Mouse (Mus musculus) embryonic fibroblast, embryonic 13.5 days (primary cell): Measurements from ENCODE around the gene Rps19. TPM values are rescaled to one million over a fixed set of nuclear protein-coding genes. Genes with fewer than 3 reads are reported as not detected.

Source experiments
- H3K27ac ChIP-seq: 2 replicates; pipeline ENCODE4 v1.5.1; 2012; ENCODE audit warnings: low read length, control low read depth, inconsistent platforms; ENCODE audit not compliant: insufficient read depth
- H3K4me1 ChIP-seq: 2 replicates; pipeline ENCODE4 v1.6.1; 2011; ENCODE audit warnings: low read length; ENCODE audit not compliant: control insufficient read depth, insufficient read depth
- H3K4me3 ChIP-seq: 2 replicates; pipeline ENCODE4 v1.5.1; 2011; ENCODE audit warnings: mild to moderate bottlenecking, control low read depth, low read length; ENCODE audit not compliant: insufficient read depth
- CTCF ChIP-seq: IDR thresholded peaks from 2 replicates; pipeline ENCODE4 v1.5.1; 2011; ENCODE audit warnings: mild to moderate bottlenecking, control low read depth, low read length, moderate library complexity, borderline replicate concordance; ENCODE audit not compliant: insufficient read depth
- POLR2A ChIP-seq: IDR thresholded peaks from 2 replicates; pipeline ENCODE4 v1.6.1; 2011; ENCODE audit warnings: low read depth, mild to moderate bottlenecking, control low read depth, low read length, moderate library complexity
- polyA plus RNA-seq: library from polyadenylated mRNA; stranded (reverse); fragments of >200 nt; gene quantifications from 2 replicates; pipeline ENCODE4 v1.2.4, GENCODE M21; 2011; ENCODE audit warnings: low read depth; ENCODE audit not compliant: missing spikeins, insufficient read length

The Rps19 gene
- polyA plus RNA-seq, 1 experiment = 1,560 TPM

DNA sequence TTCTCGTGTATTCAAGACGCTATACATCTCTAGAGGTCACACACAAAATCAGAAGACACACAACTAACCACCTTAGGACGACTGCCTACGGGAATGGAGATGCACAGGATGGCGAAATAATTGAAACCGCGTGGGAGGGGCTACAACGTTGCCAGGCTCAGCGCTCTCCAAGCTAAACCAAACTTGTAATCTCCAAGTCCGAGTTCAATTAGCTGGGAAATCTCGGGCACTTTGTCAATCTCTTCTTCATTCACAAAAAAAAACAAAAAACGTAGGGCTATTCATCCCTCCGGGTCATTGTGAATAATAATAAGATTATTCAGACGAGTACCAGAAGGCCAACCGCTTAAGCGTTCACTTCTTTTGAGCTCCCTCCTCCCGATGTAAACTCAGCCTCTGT, 15.1 kb upstream of the Rps19 start:
- Histone ChIP-seq H3K4me3 (no peak overlapping the region), H3K4me1 (no peaks in the 10 kb centered on the region), H3K27ac (no peak overlapping the region)
- no peak for TF ChIP-seq CTCF
- no peak for TF ChIP-seq POLR2A

DNA sequence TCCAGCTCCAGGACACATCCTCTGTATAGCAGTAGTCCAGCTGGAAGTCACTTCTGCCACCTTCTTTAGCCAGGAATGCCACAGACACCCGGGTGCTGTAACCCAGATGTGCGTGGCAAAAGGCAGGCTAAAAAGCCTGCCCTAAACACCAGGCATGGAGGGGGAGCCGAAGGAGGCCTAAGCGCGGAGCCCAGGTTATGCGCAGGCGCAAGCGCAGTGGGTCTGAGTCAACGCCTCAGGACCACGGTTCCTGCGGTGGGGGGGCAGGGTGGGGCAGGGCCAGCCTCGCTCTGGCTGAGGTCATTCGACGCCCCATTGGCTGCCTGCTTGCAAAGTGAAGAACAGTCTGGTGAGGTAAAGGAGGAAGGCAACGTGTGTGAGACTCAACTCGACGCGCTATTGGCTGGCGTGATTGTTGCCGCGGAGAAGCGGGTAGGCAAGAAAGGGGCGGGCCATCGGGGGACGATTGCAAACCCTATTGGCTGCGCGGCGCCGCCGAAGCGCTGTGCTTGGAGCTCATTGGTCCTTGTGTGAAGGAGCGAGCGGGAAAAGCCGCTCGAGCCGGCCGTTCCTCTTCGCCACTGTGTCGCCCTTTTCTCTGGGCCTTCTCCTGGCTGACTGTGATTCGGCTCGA, 14.5 kb upstream of the Rps19 start, which contains the start of the genes Lypd4 and Dmrtc2:
TSS of gene Lypd4 (minus strand) at position 410 of the 634 bp plus-strand sequence.
TSS of gene Dmrtc2 (plus strand) at position 526 of the 634 bp plus-strand sequence.
- H3K4me3 ChIP-seq = no peak within 1 kb of the TSS
- H3K27ac ChIP-seq = no peak within 1 kb of the TSS
- H3K4me1 ChIP-seq = no peaks in the 10 kb centered on the region
- TF ChIP-seq CTCF = no peak
- TF ChIP-seq POLR2A = no peak

DNA sequence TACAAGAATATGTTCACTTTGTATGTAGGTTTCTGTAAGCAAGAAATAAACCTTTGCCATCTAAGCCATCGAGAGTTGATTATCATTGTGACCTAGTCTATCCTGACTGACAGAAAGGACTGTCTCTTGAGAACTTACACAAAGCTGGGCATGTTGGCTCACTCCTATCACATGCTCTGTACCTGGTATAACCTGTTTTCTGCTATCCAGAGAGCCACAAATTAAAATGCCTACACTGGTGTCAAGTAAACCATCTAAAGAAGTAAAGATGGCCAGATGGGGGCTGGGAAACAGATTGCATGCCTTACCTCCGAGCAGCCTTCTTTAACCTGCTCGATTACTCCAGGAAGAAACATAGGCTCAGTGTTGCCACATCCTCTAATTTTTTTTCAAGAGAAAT, 6.6 kb upstream of the Rps19 start:
- no peak overlapping the region for H3K4me3 ChIP-seq
- no peak overlapping the region for H3K27ac ChIP-seq
- no peak for TF ChIP-seq POLR2A
- no peak for TF ChIP-seq CTCF
- H3K4me1 ChIP-seq = no peaks in the 10 kb centered on the region

DNA sequence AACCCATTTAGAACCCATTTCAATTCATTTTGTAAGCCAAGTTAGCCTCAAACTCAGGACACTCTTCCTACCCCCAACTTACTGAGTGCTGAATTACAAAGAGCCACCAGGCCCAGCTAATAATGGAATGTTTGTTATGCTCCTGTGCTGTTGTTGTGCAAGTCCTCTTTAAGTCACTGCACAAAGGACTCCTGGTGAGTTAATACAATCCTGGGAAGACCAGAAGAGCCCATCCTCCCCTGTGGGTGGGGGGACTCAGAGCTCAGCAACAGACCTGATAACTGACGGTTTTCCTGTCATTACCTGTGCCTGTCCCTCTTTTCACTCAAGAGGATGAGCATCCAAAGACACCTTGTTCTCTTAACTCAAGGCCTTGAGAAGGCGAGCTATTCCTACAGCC, 4.6 kb upstream of the Rps19 start:
- H3K4me1 ChIP-seq = no peaks in the 10 kb centered on the region
- H3K27ac ChIP-seq = no peak overlapping the region
- TF ChIP-seq POLR2A (no peak), CTCF (no peak)
- H3K4me3 ChIP-seq = no peak overlapping the region

DNA sequence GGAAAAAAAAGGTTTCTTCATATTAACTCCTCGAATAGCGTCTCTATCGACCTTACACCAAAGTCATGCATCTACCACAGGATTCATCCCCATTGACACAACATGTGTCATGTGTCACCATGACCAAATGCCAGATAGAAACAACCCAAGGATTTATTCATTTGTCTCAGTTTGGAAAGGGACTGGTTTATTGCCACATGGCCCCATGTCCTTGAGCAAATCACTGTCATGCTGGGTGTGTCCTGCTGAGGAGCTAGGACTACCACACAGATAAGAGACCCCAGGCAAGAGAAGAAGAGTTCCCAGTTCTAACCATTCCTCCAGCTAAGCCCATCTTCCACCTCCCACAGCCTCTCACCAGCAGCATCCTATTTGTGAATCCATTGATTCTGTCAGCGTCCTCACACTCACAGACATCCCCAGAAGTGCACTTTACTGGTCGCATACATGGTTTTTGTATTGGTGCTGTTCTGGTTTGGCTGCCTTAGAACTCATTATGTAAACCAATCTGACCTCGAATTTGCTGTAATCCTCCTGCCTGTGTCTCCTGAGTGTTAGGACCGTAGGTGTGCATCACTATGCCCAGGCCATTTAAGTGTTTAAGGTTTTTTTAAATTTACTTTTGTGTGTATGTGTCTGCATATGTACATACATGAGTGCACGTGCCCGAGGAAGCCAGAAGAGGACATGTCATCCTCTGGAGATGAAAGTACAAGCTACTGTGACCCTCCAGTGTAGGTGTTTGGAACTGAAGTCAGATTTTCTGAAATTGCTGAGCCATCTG, 1.6 kb upstream of the Rps19 start:
- Histone ChIP-seq H3K4me1 (no peaks in the 10 kb centered on the region; the same call in 1 of the 2 replicates), H3K4me3 (no peak overlapping the region), H3K27ac (no peak overlapping the region)
- TF ChIP-seq POLR2A = no peak
- TF ChIP-seq CTCF = no peak

DNA sequence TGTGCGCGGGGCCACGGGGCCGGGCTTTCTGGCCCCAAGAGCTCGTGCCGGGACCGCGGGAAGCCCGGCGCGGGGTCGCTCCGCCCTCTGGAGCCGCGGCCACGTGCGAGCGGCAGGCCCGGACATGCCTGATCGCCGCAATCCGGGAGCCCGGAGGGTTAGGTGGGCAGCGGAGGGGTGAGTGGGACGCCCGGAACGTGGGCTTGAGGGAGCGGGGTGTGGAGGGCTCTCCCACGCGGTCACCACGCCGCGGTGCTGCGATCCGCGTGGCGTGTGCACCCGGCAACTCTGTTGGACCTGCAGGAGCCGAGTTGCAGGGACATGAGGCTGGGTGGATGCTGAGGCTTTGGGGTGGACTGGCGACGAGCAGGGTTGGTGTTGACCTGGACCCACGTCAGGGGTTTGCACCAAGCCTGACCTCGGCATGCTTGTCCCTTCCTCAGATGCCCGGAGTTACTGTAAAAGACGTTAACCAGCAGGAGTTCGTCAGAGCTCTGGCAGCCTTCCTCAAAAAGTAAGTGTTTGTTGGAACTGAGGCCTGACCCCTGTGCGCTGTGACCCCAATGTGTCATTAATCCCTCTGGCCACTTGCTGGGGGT, 621 bp downstream of the Rps19 start:
- TF ChIP-seq POLR2A = 0 out of 2 replicates have a peak, but pooled peaks have one; percentile 27
- TF ChIP-seq CTCF = no peak
- H3K27ac ChIP-seq = peak overlapping the region; percentile 62

DNA sequence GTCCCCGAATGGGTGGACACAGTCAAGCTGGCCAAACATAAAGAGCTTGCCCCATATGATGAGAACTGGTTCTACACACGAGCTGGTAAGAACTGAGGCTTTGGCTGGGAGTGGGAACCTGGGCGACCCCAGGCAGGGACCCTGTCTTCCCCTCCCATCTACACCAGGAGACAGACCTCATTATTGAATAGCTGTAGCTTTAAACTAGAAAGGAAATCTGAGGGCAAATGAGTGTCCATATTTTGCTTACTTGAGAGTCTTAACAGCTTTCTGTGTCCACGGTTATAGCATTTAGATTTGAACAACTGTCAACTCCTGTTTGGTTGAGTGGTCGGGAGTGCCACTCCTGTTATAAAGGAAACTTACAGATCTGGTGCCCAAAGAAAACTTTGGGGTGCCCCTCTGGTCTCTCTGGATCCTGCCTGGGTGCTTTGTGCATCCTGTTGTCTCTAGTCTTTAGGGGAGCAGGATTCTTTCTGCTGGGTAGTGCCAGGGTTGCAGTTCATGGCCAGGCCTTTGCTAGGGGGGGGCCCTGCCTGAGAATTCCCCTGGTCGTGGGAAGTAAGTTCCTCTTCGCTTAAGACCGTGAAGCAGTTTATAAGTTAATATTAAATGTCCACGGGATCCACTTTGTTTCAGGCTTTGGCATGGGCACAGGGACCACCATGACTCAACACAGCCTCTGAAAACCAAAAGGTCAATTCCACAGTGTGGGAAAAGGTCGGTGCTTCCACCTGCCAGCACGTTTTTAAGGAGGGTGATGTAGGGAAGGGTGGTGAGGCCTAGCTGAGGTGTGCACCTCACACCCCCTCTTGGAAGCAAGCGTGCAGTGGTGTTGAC, 1.5 kb downstream of the Rps19 start:
- Histone ChIP-seq H3K27ac (peak overlapping the region; percentile 62; the same call in 1 of the 2 replicates), H3K4me1 (no peaks in the 10 kb centered on the region; the same call in 1 of the 2 replicates), H3K4me3 (peak overlapping the region; percentile 76)
- TF ChIP-seq CTCF (no peak), POLR2A (no peak; the same call in 1 of the 2 replicates)

More for the DNA sequence above, 621 bp downstream of the Rps19 start:
- peak overlapping the region; percentile 76 for H3K4me3 ChIP-seq
- no peaks in the 10 kb centered on the region; the same call in 1 of the 2 replicates for H3K4me1 ChIP-seq

DNA sequence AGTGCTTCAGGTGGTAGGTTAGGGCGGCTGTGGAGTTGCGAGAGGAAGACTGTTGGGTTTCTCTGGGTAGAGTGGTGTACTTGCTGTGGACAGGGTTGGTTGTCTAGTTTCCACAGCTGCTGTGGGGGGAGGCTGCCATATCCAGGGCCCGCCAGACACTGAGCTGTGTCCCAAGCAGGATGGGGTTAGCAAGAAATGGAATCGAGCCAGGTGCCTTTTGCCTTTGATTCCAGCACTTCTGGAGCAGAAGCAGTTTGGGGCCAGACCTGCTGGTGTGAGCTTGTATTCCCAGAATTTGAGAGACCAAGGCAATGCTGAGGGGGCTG, 2.1 kb downstream of the Rps19 start:
- no peak overlapping the region for H3K27ac ChIP-seq
- peak overlapping the region; percentile 76 for H3K4me3 ChIP-seq
- TF ChIP-seq CTCF (no peak), POLR2A (no peak)
- no peaks in the 10 kb centered on the region; the same call in 1 of the 2 replicates for H3K4me1 ChIP-seq

DNA sequence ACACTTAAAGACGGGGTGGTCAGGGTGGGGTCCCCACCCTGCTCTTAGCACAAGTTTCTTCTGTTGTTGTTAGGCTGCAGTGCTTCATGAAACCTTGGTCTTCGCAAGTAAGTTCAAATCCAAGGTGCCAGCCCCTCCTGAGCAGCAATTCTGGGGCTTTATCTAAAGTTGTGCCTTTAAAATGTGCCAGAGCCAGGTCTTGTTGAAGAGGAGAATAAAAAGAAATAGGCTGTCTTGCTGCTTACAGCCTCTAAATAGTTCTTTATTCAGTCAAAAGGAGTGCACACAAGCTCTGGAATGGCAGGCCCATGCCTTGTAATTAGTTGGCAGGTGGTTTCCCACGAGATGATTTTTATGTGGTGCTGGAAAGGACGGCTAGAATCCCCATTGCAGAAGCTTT, 2.9 kb downstream of the Rps19 start:
- peak overlapping the region; percentile 76 for H3K4me3 ChIP-seq
- H3K27ac ChIP-seq = no peak overlapping the region
- H3K4me1 ChIP-seq = no peaks in the 10 kb centered on the region; the same call in 1 of the 2 replicates
- TF ChIP-seq POLR2A = no peak
- TF ChIP-seq CTCF = no peak
